Mouse (Mus musculus) limb, embryonic 15.5 days (tissue): Measurements from ENCODE around the gene Xpo6. TPM values are rescaled to one million over a fixed set of nuclear protein-coding genes. Genes with fewer than 3 reads are reported as not detected.

Experiments
- ATAC-seq: fragments of 200-750 bp; cut with Nextera tagmentation; 2 replicates; pipeline ENCODE4 v1.8.0; 2017; ENCODE audit warnings: low read depth, moderate TSS enrichment; ENCODE audit not compliant: insufficient number of reproducible peaks, low FRiP score, low TSS enrichment
- H3K27ac ChIP-seq: fragments of 300-500 bp; sonication (generic); 2 replicates; pipeline ENCODE4 v1.5.1; 2015; ENCODE audit warnings: moderate library complexity, mild to moderate bottlenecking, inconsistent platforms
- H3K27me3 ChIP-seq: fragments of 300-500 bp; sonication (generic); 2 replicates; pipeline ENCODE4 v1.6.1; 2015; ENCODE audit warnings: inconsistent platforms
- H3K36me3 ChIP-seq: fragments of 300-500 bp; sonication (generic); 2 replicates; pipeline ENCODE4 v1.6.1; 2015; ENCODE audit warnings: inconsistent platforms
- H3K4me1 ChIP-seq: fragments of 300-500 bp; sonication (generic); 2 replicates; pipeline ENCODE4 v1.6.1; 2015; ENCODE audit warnings: inconsistent platforms
- H3K4me2 ChIP-seq: fragments of 300-500 bp; sonication (generic); 2 replicates; pipeline ENCODE4 v1.6.1; 2015; ENCODE audit warnings: mild to moderate bottlenecking, inconsistent platforms
- H3K4me3 ChIP-seq: fragments of 300-500 bp; sonication (generic); 2 replicates; pipeline ENCODE4 v1.5.1; 2015; ENCODE audit warnings: mild to moderate bottlenecking, inconsistent platforms
- H3K9ac ChIP-seq: fragments of 300-500 bp; sonication (generic); 2 replicates; pipeline ENCODE4 v1.6.1; 2015; ENCODE audit warnings: inconsistent platforms
- H3K9me3 ChIP-seq: fragments of 300-500 bp; sonication (generic); 2 replicates; pipeline ENCODE4 v1.6.1; 2016; ENCODE audit warnings: inconsistent platforms
- WGBS: fragments of 180-500 bp; shearing (Covaris S2); methylation state at CpG from one replicate; pipeline ENCODE4 v1.1.7; 2015; 5-methylcytosine and 5-hydroxymethylcytosine counted together
- polyA plus RNA-seq: library from polyadenylated mRNA; unstranded; fragments of >200 nt; fragmentation: Nextera tagmentation; extraction: Ambion mirVana; gene quantifications from 2 replicates; pipeline ENCODE4 v1.2.1, GENCODE M21; 2015

Xpo6 gene
- polyA plus RNA-seq, 1 experiment from 2014 or later: 43.7 TPM

DNA sequence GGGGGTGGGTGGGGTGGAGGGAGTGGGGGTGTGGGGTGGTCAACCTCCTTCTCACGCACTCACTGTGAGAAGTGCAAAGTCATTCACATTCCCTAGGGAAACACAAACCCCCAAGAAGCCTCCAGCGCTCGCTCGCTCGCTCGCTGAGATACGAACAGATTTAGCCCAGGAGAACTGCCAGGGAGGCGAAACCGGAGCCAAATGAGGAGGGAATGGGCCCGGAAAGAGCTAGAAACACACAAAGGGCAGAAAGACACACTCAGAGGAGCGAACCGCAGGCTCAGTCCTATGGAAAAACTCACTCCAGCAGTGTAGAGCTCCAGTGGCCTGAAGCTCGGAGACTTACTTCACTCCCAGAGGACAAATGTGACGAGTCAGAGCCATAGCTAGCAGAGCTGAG is 133.5 kb downstream of the Xpo6 start:
- no peak for ATAC-seq
- Histone ChIP-seq H3K27ac (no peak overlapping the region), H3K36me3 (no peaks in the 10 kb centered on the region), H3K9me3 (no peaks in the 10 kb centered on the region), H3K9ac (no peak overlapping the region), H3K4me1 (peaks cover 6% of the 10 kb centered on the region), H3K27me3 (peaks cover 5% of the 10 kb centered on the region; the same call in 1 of the 2 replicates), H3K4me3 (no peak overlapping the region), H3K4me2 (no peak overlapping the region)
- WGBS: 39% methylated on average over 14 of the region's 14 CpGs

DNA sequence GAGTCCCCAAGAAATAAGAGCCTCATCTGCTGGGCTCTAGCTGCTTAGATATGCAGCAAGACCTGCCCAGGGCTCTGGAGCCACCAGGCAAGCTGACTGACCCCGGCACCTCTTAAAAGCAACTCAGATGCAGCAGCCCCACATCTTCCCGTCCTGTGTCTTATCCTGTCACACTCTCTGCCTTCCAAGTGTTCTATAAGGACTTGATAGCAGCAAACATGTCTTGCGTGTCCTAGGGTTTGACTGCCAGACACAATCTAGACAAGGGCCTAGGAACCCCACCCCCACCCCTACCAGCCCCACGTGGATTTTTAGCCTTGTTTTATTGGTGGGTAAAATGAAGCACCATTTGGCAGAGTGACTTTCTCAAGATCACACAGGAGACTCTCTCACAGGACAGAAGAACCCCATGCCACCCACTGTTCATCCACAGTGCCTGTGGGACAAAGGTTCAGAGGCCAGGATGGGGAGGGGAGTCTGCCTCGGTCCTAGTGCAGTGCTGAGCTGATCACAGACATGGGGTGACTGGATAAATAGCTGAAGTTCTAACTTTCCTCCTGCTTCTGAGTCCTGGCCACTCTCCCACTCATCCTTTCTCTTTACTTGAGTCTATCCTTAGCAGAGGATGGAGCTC is 134.9 kb downstream of the Xpo6 start:
- no peak overlapping the region for H3K9ac ChIP-seq
- H3K4me2 ChIP-seq: no peak overlapping the region
- H3K36me3 ChIP-seq: no peaks in the 10 kb centered on the region
- peaks cover 5% of the 10 kb centered on the region; the same call in 1 of the 2 replicates for H3K27me3 ChIP-seq
- H3K4me3 ChIP-seq: no peak overlapping the region
- H3K27ac ChIP-seq: no peak overlapping the region
- WGBS: 57% methylated on average over 5 of the region's 5 CpGs
- 0 out of 2 replicates have a peak, but pooled peaks have one; percentile 9 for ATAC-seq
- H3K9me3 ChIP-seq: no peaks in the 10 kb centered on the region
- H3K4me1 ChIP-seq: peaks cover 6% of the 10 kb centered on the region

DNA sequence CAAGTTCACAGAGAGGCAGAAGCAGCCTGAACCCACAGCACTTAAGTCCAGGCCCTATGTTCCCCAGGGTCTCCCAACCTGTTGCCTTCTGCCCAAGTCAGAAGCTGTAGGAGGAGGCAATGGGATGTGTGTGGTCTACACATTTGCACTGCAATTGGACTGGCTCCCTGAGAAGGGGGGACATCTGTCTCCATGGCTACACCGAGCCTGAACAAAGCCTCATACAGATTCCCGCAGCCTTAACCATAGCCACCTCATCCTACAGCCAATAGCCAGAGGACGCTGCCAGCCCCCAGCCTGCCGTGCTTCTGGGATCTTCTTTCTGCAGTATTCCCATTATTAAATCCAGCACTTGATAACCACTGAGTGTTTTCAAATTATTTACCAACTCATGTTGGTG is 138.1 kb downstream of the Xpo6 start:
- 68% methylated on average over 4 of the region's 4 CpGs for WGBS
- Histone ChIP-seq H3K9ac (no peak overlapping the region), H3K27ac (no peak overlapping the region), H3K9me3 (no peaks in the 10 kb centered on the region), H3K36me3 (no peaks in the 10 kb centered on the region), H3K4me3 (no peak overlapping the region), H3K27me3 (peaks cover 7% of the 10 kb centered on the region; the same call in 1 of the 2 replicates), H3K4me2 (no peak overlapping the region), H3K4me1 (peaks cover 6% of the 10 kb centered on the region)
- ATAC-seq: no peak

DNA sequence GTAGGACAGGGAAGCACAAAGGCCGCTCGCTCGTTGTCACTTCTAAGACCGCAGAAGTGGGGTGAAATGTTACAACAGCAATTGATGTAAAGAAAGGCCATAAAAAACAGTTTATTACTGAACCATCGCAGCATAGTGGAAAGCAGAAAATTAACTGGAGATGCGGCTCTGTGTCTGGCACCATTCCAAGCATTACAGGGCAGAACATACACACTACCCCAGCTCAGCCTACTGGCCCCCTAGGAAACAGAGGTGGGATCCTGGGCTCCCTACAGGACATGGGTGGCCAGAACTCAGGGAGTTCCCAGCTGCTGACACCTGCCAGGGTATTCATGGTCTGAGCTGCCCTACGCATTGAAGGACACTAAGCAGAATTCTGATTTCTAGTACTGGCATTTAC is 141.4 kb downstream of the Xpo6 start:
- no peak overlapping the region for H3K9ac ChIP-seq
- H3K27me3 ChIP-seq: peaks cover 9% of the 10 kb centered on the region
- H3K4me3 ChIP-seq: no peak overlapping the region
- peaks cover 3% of the 10 kb centered on the region; the same call in 1 of the 2 replicates for H3K4me1 ChIP-seq
- no peak overlapping the region for H3K4me2 ChIP-seq
- H3K9me3 ChIP-seq: no peaks in the 10 kb centered on the region
- H3K27ac ChIP-seq: no peak overlapping the region
- WGBS: 41% methylated on average over 7 of the region's 7 CpGs
- no peaks in the 10 kb centered on the region for H3K36me3 ChIP-seq
- ATAC-seq: 0 out of 2 replicates have a peak, but pooled peaks have one; percentile 49

DNA sequence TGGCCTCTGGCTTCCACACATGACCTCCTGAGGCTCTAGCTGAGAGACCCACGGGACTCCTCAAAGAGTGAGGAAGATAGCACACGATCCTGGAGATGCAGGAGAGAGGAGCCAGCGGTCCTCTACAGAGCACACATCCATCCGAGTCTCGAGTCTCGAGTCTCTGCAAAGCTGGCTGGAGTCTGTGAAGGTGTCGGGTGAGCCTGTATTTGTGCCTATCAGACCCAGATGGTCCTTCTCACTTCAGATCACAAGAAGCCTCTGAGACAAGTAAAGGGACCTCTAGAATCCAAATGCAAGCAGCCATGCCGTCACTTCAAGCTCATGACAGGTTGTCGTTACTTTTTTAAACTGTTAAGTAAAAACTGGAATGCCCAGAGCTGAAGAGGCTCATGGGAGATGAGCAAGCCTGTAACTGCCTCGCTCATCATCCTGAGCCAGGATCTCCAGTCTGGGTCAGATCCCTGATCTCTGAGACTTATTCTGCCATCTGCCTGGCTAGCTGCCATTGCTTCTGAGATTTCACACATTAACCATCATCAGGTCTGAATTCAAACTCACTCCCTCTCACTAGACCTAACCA is 142.9 kb downstream of the Xpo6 start:
- H3K36me3 ChIP-seq: no peaks in the 10 kb centered on the region
- H3K27ac ChIP-seq: no peak overlapping the region
- no peak overlapping the region for H3K9ac ChIP-seq
- ATAC-seq: no peak
- WGBS: 56% methylated on average over 10 of the region's 10 CpGs
- H3K4me3 ChIP-seq: no peak overlapping the region
- H3K4me1 ChIP-seq: peaks cover 3% of the 10 kb centered on the region; the same call in 1 of the 2 replicates
- H3K9me3 ChIP-seq: no peaks in the 10 kb centered on the region
- no peak overlapping the region for H3K4me2 ChIP-seq
- H3K27me3 ChIP-seq: peaks cover 9% of the 10 kb centered on the region

DNA sequence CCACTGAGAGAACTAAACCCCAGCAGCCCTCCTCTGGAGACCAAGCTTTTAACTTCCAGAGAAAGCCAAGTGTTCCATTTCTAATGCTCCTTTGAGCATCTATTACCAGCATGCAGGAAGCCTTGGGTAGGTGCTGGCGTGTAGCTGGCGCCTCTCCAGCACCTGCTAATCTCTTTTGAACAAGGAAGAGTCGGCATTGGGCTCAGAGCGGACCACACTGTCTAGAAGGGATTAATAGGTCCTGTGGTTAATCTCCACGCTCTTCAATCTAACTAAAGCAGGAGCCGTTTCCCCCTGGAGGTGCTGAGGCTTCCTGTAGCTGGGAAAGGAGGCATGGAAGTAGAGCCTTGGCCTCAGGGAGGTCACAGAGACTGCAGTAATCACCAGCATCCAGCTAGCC is 145.7 kb downstream of the Xpo6 start:
- Histone ChIP-seq H3K4me2 (no peak overlapping the region), H3K27ac (no peak overlapping the region), H3K4me1 (peaks cover 6% of the 10 kb centered on the region; the same call in 1 of the 2 replicates), H3K4me3 (no peak overlapping the region), H3K27me3 (peaks cover 7% of the 10 kb centered on the region; the same call in 1 of the 2 replicates), H3K36me3 (no peaks in the 10 kb centered on the region), H3K9ac (no peak overlapping the region), H3K9me3 (no peaks in the 10 kb centered on the region)
- ATAC-seq: no peak
- 63% methylated on average over 6 of the region's 6 CpGs for WGBS

DNA sequence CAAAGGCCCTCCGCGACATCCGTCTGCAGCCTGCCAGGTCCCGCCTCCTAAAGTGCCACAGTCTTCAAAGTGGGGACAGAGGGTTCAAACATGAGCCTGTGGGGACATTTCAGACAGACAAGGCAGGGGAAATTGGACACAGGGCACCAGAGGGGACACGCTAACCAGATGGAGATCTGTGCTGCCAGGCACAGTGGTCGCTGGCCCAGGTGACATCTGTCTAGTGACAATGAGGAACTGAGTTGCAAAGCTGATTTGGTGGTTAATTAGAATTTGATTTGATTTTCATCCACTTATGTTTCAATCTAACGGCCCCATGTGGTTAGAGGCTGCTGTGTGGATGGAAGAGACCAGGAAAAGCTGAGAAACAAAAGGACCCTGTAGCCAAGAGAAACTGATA is 146.7 kb downstream of the Xpo6 start:
- Histone ChIP-seq H3K4me1 (0 out of 2 replicates have a peak, but pooled peaks cover 3% of the 10 kb centered on the region), H3K9ac (no peak overlapping the region), H3K9me3 (no peaks in the 10 kb centered on the region), H3K36me3 (no peaks in the 10 kb centered on the region), H3K27ac (no peak overlapping the region), H3K4me3 (no peak overlapping the region), H3K4me2 (no peak overlapping the region), H3K27me3 (peaks cover 7% of the 10 kb centered on the region; the same call in 1 of the 2 replicates)
- WGBS: 76% methylated on average over 7 of the region's 7 CpGs
- no peak for ATAC-seq

DNA sequence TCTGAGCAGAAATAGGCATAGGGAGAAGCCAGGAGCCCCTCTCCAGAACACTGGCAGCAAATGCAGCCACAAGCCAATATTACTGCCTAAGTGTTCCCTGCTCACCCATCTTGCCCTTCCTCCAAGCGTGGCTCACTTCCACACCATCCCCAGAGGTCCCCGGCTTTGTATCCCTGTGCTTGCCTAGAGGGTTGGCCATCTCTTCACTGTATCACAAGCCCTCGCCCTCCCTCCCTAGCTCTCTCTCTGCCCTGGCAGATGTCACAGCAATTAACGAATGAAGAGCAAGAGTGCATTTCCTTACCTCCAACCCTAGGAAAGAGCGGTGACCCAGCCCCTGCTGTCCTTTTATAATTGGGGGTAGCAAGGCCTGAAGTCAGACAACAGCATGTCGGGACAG is 148.4 kb downstream of the Xpo6 start:
- Histone ChIP-seq H3K9me3 (no peaks in the 10 kb centered on the region), H3K36me3 (no peaks in the 10 kb centered on the region), H3K27me3 (peaks cover 7% of the 10 kb centered on the region; the same call in 1 of the 2 replicates), H3K27ac (no peak overlapping the region), H3K4me1 (0 out of 2 replicates have a peak, but pooled peaks cover 3% of the 10 kb centered on the region), H3K4me2 (no peak overlapping the region), H3K9ac (no peak overlapping the region), H3K4me3 (no peak overlapping the region)
- ATAC-seq: no peak
- 49% methylated on average over 6 of the region's 6 CpGs for WGBS

Other genes starting within 250 kb of the Xpo6 start
- 2.0 and 2.3 TPM in 2 replicates for gene Gsg1l, start 118.1 kb downstream of the Xpo6 start, polyA plus RNA-seq
- 23.0 and 29.0 TPM in 2 replicates for gene Sbk1, start 72.1 kb upstream of the Xpo6 start, polyA plus RNA-seq
- gene Lat, start 169.1 kb upstream of the Xpo6 start, polyA plus RNA-seq: 1.8 and 3.4 TPM in 2 replicates
- gene Spns1, start 176.9 kb upstream of the Xpo6 start, polyA plus RNA-seq: 55.2 and 57.9 TPM in 2 replicates
- 2.0 and 2.2 TPM in 2 replicates for gene Nfatc2ip, start 196.2 kb upstream of the Xpo6 start, polyA plus RNA-seq
- 0.13 and 0.48 TPM in 2 replicates for gene Cd19, start 214.4 kb upstream of the Xpo6 start, polyA plus RNA-seq
- gene Rabep2, start 228.3 kb upstream of the Xpo6 start, polyA plus RNA-seq: 39.3 and 39.4 TPM in 2 replicates